Comparison of ENCODE assay signal across 8 mouse cellular contexts in genomic region chr13:42102980-42103379, GRCm38 (mm10). TPM values are rescaled to one million over a fixed set of nuclear protein-coding genes. Genes with fewer than 3 reads are reported as not detected.
DNase-seq lines count a peak whose midpoint lies in the region; ATAC-seq and TF ChIP-seq lines count a peak whose summit lies in the region.

No protein-coding gene starts in this region.

- no peak for TF ChIP-seq CTCF in CH12.LX (conservative IDR thresholded peaks at IDR 0.05 in 1 of 2, IDR thresholded peaks at IDR 0.05 in 1 of 2; ENCODE audit: low read depth in 2 of 2, low read length in 2 of 2)
- no peak for TF ChIP-seq CTCF in forebrain, postnatal 0 days (IDR thresholded peaks at IDR 0.05; ENCODE audit: low read depth)
- no peak for TF ChIP-seq CTCF in layer of hippocampus, adult 2 months (conservative IDR thresholded peaks at IDR 0.05)

- H3K27me3 ChIP-seq in CH12.LX (replicated peaks) = no peaks in the 10 kb centered on the region
- H3K27me3 ChIP-seq in forebrain, postnatal 0 days (ENCODE audit: insufficient read depth, low read length) = no peaks in the 10 kb centered on the region
- no peaks in the 10 kb centered on the region for H3K27me3 ChIP-seq in neural tube, embryonic 13.5 days

- no peak overlapping the region for H3K9ac ChIP-seq in CH12.LX (ENCODE audit: insufficient read depth, low read depth)
- no peak overlapping the region for H3K9ac ChIP-seq in forebrain, postnatal 0 days
- H3K9ac ChIP-seq in neural tube, embryonic 13.5 days = peak overlapping the region; percentile 35; the same call in 1 of the 2 replicates

- peak; percentile 38; the same call in 1 of the 2 replicates for TF ChIP-seq POLR2A in CH12.LX (IDR thresholded peaks at IDR 0.05; ENCODE audit: low read depth, low read length)

- TF ChIP-seq EP300 in CH12.LX (IDR thresholded peaks at IDR 0.05; ENCODE audit: low read length) = peak; percentile 48; the same call in 1 of the 2 replicates

- H3K79me2 ChIP-seq in CH12.LX (replicated peaks; ENCODE audit: control insufficient read depth, extremely low read depth, insufficient read depth, poor library complexity, severe bottlenecking) = peaks cover 80% of the 10 kb centered on the region

- dilution Hi-C loops in CH12.LX (cut with MboI; ENCODE audit: extremely low pct_ligation_motif_present, extremely low pct_unique_long_range_greater_than_20kb, low sequenced_read_pairs) = no loop called here

- H3K9me3 ChIP-seq in CH12.LX (replicated peaks; ENCODE audit: low read length) = peaks cover 3% of the 10 kb centered on the region
- H3K9me3 ChIP-seq in forebrain, postnatal 0 days (ENCODE audit: low read length) = no peaks in the 10 kb centered on the region
- no peaks in the 10 kb centered on the region for H3K9me3 ChIP-seq in neural tube, embryonic 13.5 days

- peak; percentile 93 for DNase-seq in CH12.LX (ENCODE audit: extremely low read depth)
- DNase-seq in cerebellum, adult 18-20 months = peak; percentile 78 to 88
- peak; percentile 68 for DNase-seq in forebrain, postnatal 0 days
- peak; percentile 62 to 86 for DNase-seq in layer of hippocampus, adult 2 months (ENCODE audit: low spot score in 2 of 2)
- peak; percentile 85 to 91 for DNase-seq in lung, adult 18-20 months
- DNase-seq in telencephalon, adult 2 months (ENCODE audit: low read depth, low spot score) = peak; percentile 85

- H3K36me3 ChIP-seq in CH12.LX (replicated peaks in 1 of 2; ENCODE audit: control insufficient read depth in 1 of 2, insufficient read depth in 1 of 2, low read length in 1 of 2) = peaks cover 26 to 69% of the 10 kb centered on the region in 2 experiments
- H3K36me3 ChIP-seq in forebrain, postnatal 0 days (ENCODE audit: insufficient read depth) = no peaks in the 10 kb centered on the region
- H3K36me3 ChIP-seq in neural tube, embryonic 13.5 days = no peaks in the 10 kb centered on the region

- peak overlapping the region; percentile 87 for H3K4me2 ChIP-seq in CH12.LX (ENCODE audit: insufficient read depth, low read depth, poor library complexity, severe bottlenecking)
- peak overlapping the region; percentile 16 for H3K4me2 ChIP-seq in forebrain, postnatal 0 days (ENCODE audit: low read depth)
- peak overlapping the region; percentile 47 for H3K4me2 ChIP-seq in neural tube, embryonic 13.5 days

- H3K27ac ChIP-seq in CH12.LX (ENCODE audit: insufficient read depth, low read depth) = peak overlapping the region; percentile 78
- H3K27ac ChIP-seq in forebrain, postnatal 0 days (ENCODE audit: low read depth, low read length) = 0 out of 2 replicates have a peak overlapping the region, but pooled peaks have one; percentile 16
- H3K27ac ChIP-seq in layer of hippocampus, adult 2 months = peak overlapping the region; percentile 79
- peak overlapping the region; percentile 79 for H3K27ac ChIP-seq in neural tube, embryonic 13.5 days (replicated peaks)

- 12% methylated on average over 8 of the region's 8 CpGs for WGBS in forebrain, postnatal 0 days
- 14% methylated on average over 8 of the region's 8 CpGs for WGBS in neural tube, embryonic 13.5 days

- ATAC-seq in forebrain, postnatal 0 days = peak; percentile 94
- ATAC-seq in hematopoietic stem cell, adult 5-6 weeks (replicated peaks in 1 of 2; ENCODE audit: insufficient read depth in 1 of 2, low FRiP score in 2 of 2, low TSS enrichment in 1 of 2, low read depth in 1 of 2, poor library complexity in 2 of 2, severe bottlenecking in 2 of 2) = peak; percentile 94 to 95
- peak; percentile 94 for ATAC-seq in neural tube, embryonic 13.5 days (ENCODE audit: low read depth)

- peak overlapping the region; percentile 12 to 52 (median 20) for H3K4me3 ChIP-seq in CH12.LX (replicated peaks in 1 of 3; ENCODE audit: low read depth in 2 of 3, low read length in 2 of 3, poor library complexity in 1 of 3)
- H3K4me3 ChIP-seq in forebrain, postnatal 0 days (ENCODE audit: low read depth, low read length) = peak overlapping the region; percentile 8; the same call in 1 of the 2 replicates
- peak overlapping the region; percentile 46 for H3K4me3 ChIP-seq in layer of hippocampus, adult 2 months
- H3K4me3 ChIP-seq in neural tube, embryonic 13.5 days = peak overlapping the region; percentile 16; the same call in 1 of the 2 replicates

- peaks cover 25 to 71% of the 10 kb centered on the region in 2 experiments for H3K4me1 ChIP-seq in CH12.LX (ENCODE audit: control insufficient read depth in 1 of 2, insufficient read depth in 2 of 2)
- H3K4me1 ChIP-seq in forebrain, postnatal 0 days (ENCODE audit: insufficient read depth) = peaks cover 20% of the 10 kb centered on the region
- peaks cover 47% of the 10 kb centered on the region for H3K4me1 ChIP-seq in neural tube, embryonic 13.5 days (replicated peaks)

- in situ Hi-C loops in CH12.LX (cut with MboI; ENCODE audit: low pct_ligation_motif_present, low pct_unique_long_range_greater_than_20kb, low sequenced_read_pairs) = no loop called here

- no peak; the same call in 1 of the 2 replicates for TF ChIP-seq RAD21 in CH12.LX (IDR thresholded peaks at IDR 0.05; ENCODE audit: low read depth, low read length)

TF ChIP-seq in CH12.LX, 34 proteins besides CTCF, POLR2A, EP300 and RAD21:
- TF ChIP-seq ZKSCAN1 (IDR thresholded peaks at IDR 0.05; ENCODE audit: borderline replicate concordance, low read depth, low read length) (no peak), UBTF (IDR thresholded peaks at IDR 0.05; ENCODE audit: low read depth, low read length) (no peak), ETS1 (conservative IDR thresholded peaks at IDR 0.05; ENCODE audit: low read depth, low read length) (peak; percentile 75), E2F4 (IDR thresholded peaks at IDR 0.05; ENCODE audit: insufficient replicate concordance, low read depth, low read length) (no peak), MXI1 (IDR thresholded peaks at IDR 0.05; ENCODE audit: low read depth, low read length) (peak; percentile 90), TBP (conservative IDR thresholded peaks at IDR 0.05; ENCODE audit: low read depth, low read length) (no peak), MEF2A (IDR thresholded peaks at IDR 0.05; ENCODE audit: borderline replicate concordance, low read depth, low read length) (peak; percentile 68), SIN3A (IDR thresholded peaks at IDR 0.05; ENCODE audit: low read length) (peak; percentile 85), IRF4 (IDR thresholded peaks at IDR 0.05; ENCODE audit: low read depth, low read length) (peak; percentile 85), TCF12 (IDR thresholded peaks at IDR 0.05; ENCODE audit: low read depth, low read length) (peak; percentile 75), HCFC1 (IDR thresholded peaks at IDR 0.05; ENCODE audit: low read depth, low read length) (no peak), BHLHE40 (IDR thresholded peaks at IDR 0.05; ENCODE audit: low read depth, low read length) (peak; percentile 89), SMC3 (IDR thresholded peaks at IDR 0.05; ENCODE audit: low read depth, low read length) (no peak), CHD2 (IDR thresholded peaks at IDR 0.05; ENCODE audit: low read length) (peak; percentile 64; the same call in 1 of the 2 replicates)

RNA-seq across cellular contexts. Expression of gene Hivep1, which starts 51.2 kb away (rescaled TPM):
- total RNA-seq in CH12.LX (2012; rRNA removed) (18.5 and 24.9 TPM in 2 replicates), CH12.LX (2014; rRNA removed) (7.0 and 7.5 TPM in 2 replicates)
- 46.4 and 53.3 TPM in 2 replicates for polyA plus RNA-seq in CH12.LX (2012; ENCODE audit: insufficient read length, low read depth)
- 19.9 and 26.7 TPM in 2 replicates for total RNA-seq in forebrain, postnatal 0 days (2014; rRNA removed)
- 10.8 and 16.6 TPM in 2 replicates for polyA plus RNA-seq in forebrain, postnatal 0 days (2015; fragmentation: Nextera tagmentation; extraction: Ambion mirVana)
- total RNA-seq in hematopoietic stem cell, adult 5-6 weeks (2017) = 14.1 and 23.1 TPM in 2 replicates
- 10 to 100 TPM; 20.9 to 24.1 TPM for total RNA-seq in layer of hippocampus, adult 2 months (2021)
- 16.7 and 20.6 TPM in 2 replicates for polyA plus RNA-seq in neural tube, embryonic 13.5 days (2015; fragmentation: Nextera tagmentation; extraction: Ambion mirVana)

Comparison
In these comparisons a context has a peak if more than half of its experiments do, and no peak if none do; other contexts are left out.
1. Peak in every context shown above with its lines: DNase-seq, ATAC-seq, H3K4me3 ChIP-seq and H3K27ac ChIP-seq.
2. H3K27ac ChIP-seq: peak in every context shown above with its lines; median percentile 79 in layer of hippocampus, adult 2 months; 79 in neural tube, embryonic 13.5 days; 78 in CH12.LX; 16 in forebrain, postnatal 0 days.
3. H3K4me2 ChIP-seq: peak in every context shown above with its lines; median percentile 87 in CH12.LX; 47 in neural tube, embryonic 13.5 days; 16 in forebrain, postnatal 0 days.